ENCODE assay signal across 15 mouse cellular contexts in the genomic region with DNA sequence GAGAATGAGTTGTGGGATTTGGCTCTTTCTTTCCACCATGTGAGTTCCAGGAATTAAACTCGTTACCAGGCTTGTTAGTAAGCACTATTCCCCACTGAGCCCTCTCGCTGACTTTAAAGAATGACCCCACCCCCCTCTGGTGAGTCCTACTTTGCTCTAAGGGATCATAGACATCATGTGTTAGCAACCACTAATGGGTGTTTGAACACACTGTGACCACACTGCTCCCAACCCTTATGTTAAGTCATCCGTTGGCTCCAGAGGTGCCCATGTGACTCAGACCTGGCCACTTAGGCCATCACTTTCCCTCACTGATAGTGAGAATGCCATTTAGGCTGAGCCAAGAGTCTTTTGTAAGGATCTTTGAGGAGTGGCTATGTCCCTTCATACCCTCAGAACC. TPM values are rescaled to one million over a fixed set of nuclear protein-coding genes. Genes with fewer than 3 reads are reported as not detected.
A peak's percentile ranks its signal among the peaks of the same experiment; 100 is the strongest.
DNase-seq lines count a peak whose midpoint lies in the region; ATAC-seq and TF ChIP-seq lines count a peak whose summit lies in the region.
"Had no signal": no experiment of that assay in that cellular context is flagged by ENCODE, and none has a peak within 500 bp of the region (broad histone marks: within the 10 kb centered on the region; RNA-seq: fewer than 3 reads in every experiment).

No protein-coding gene starts in this region.

- no peaks in the 10 kb centered on the region; the same call in 1 of the 2 replicates for H3K36me3 ChIP-seq in heart, adult 2 months (ENCODE audit: control insufficient read depth, insufficient read depth, low read length)
- H3K36me3 ChIP-seq in heart, embryonic 11.5 days (ENCODE audit: control insufficient read depth, insufficient read depth, low read length), result no peaks in the 10 kb centered on the region
- H3K36me3 ChIP-seq in neural tube, embryonic 12.5 days, result no peaks in the 10 kb centered on the region
- no peaks in the 10 kb centered on the region for H3K36me3 ChIP-seq in neural tube, embryonic 15.5 days
- no peaks in the 10 kb centered on the region for H3K36me3 ChIP-seq in stomach, postnatal 0 days (ENCODE audit: control insufficient read depth, insufficient read depth, low read length)
- H3K36me3 ChIP-seq: stomach, embryonic 15.5 days had no signal

- no peak for TF ChIP-seq CTCF in heart, adult 2 months (IDR thresholded peaks at IDR 0.05)
- TF ChIP-seq CTCF in stomach, postnatal 0 days (IDR thresholded peaks at IDR 0.05; ENCODE audit: low read depth), result no peak

- no peaks in the 10 kb centered on the region for H3K27me3 ChIP-seq in heart, adult 2 months (ENCODE audit: control insufficient read depth, insufficient read depth, low read length)
- H3K27me3 ChIP-seq in heart, embryonic 11.5 days (ENCODE audit: control insufficient read depth, insufficient read depth, low read length), result no peaks in the 10 kb centered on the region
- H3K27me3 ChIP-seq in neural tube, embryonic 12.5 days (replicated peaks), result no peaks in the 10 kb centered on the region
- no peaks in the 10 kb centered on the region for H3K27me3 ChIP-seq in neural tube, embryonic 15.5 days (replicated peaks)
- H3K27me3 ChIP-seq in stomach, postnatal 0 days (ENCODE audit: control insufficient read depth, insufficient read depth, low read length), result no peaks in the 10 kb centered on the region
- H3K27me3 ChIP-seq: stomach, embryonic 15.5 days had no signal

- no peak for ATAC-seq in heart, embryonic 11.5 days (replicated peaks; ENCODE audit: insufficient number of reproducible peaks, low FRiP score, low TSS enrichment)
- ATAC-seq in neural tube, embryonic 12.5 days (ENCODE audit: low FRiP score, low read depth), result peak; percentile 77
- ATAC-seq in neural tube, embryonic 15.5 days (ENCODE audit: low FRiP score), result no peak
- ATAC-seq in stomach, postnatal 0 days (ENCODE audit: low FRiP score, low TSS enrichment), result 0 out of 2 replicates have a peak, but pooled peaks have one; percentile 47
- no peak for ATAC-seq in CD4-positive, CD25-positive, alpha-beta regulatory T cell, adult 4 months
- ATAC-seq: forebrain, embryonic 14.5 days had no signal

- no peak for TF ChIP-seq POLR2A in heart, adult 2 months (IDR thresholded peaks at IDR 0.05; ENCODE audit: insufficient read depth, low read depth, low read length)

- H3K4me3 ChIP-seq in heart, adult 2 months, result no peak overlapping the region
- H3K4me3 ChIP-seq in heart, embryonic 11.5 days (ENCODE audit: low read depth, low read length), result no peak overlapping the region
- H3K4me3 ChIP-seq in neural tube, embryonic 12.5 days, result no peak overlapping the region
- no peak overlapping the region for H3K4me3 ChIP-seq in neural tube, embryonic 15.5 days (replicated peaks)
- H3K4me3 ChIP-seq in stomach, postnatal 0 days (ENCODE audit: low read depth, low read length), result no peak overlapping the region
- H3K4me3 ChIP-seq: stomach, embryonic 15.5 days had no signal

- no peak overlapping the region for H3K4me2 ChIP-seq in heart, embryonic 11.5 days
- H3K4me2 ChIP-seq in neural tube, embryonic 12.5 days (replicated peaks), result no peak overlapping the region
- H3K4me2 ChIP-seq in neural tube, embryonic 15.5 days, result no peak overlapping the region
- no peak overlapping the region for H3K4me2 ChIP-seq in stomach, postnatal 0 days (replicated peaks; ENCODE audit: low read depth)
- H3K4me2 ChIP-seq: stomach, embryonic 15.5 days had no signal

- 38% methylated on average over 3 of the region's 3 CpGs for WGBS in heart, adult 2 months
- WGBS in heart, embryonic 11.5 days (ENCODE audit: insufficient replicate concordance), result 37% methylated on average over 3 of the region's 3 CpGs
- 30% methylated on average over 3 of the region's 3 CpGs for WGBS in neural tube, embryonic 12.5 days
- 19% methylated on average over 3 of the region's 3 CpGs for WGBS in neural tube, embryonic 15.5 days
- WGBS in stomach, postnatal 0 days, result 39% methylated on average over 3 of the region's 3 CpGs

- DNase-seq in heart, adult 2 months, result peak in 1 of 2 experiments; percentile 45
- peak; percentile 27 for DNase-seq in fibroblast of lung, adult 2 months (ENCODE audit: low read depth)
- no peak for DNase-seq in stomach, postnatal 0 days (ENCODE audit: low spot score)
- DNase-seq: cerebellum, postnatal 14 days; gastrocnemius, postnatal 10 days; left cerebral cortex, postnatal 4 days; lung, adult 18-20 months; thymus, postnatal 25 days had no signal

- H3K9me3 ChIP-seq in heart, embryonic 11.5 days (replicated peaks; ENCODE audit: control insufficient read depth, low read length), result no peaks in the 10 kb centered on the region
- no peaks in the 10 kb centered on the region for H3K9me3 ChIP-seq in neural tube, embryonic 12.5 days
- H3K9me3 ChIP-seq in neural tube, embryonic 15.5 days (replicated peaks), result no peaks in the 10 kb centered on the region
- H3K9me3 ChIP-seq in stomach, postnatal 0 days (ENCODE audit: control insufficient read depth, low read length), result no peaks in the 10 kb centered on the region
- H3K9me3 ChIP-seq: stomach, embryonic 15.5 days had no signal

- H3K9ac ChIP-seq in heart, adult 2 months (ENCODE audit: low read depth, low read length), result no peak overlapping the region
- H3K9ac ChIP-seq in heart, embryonic 11.5 days (ENCODE audit: low read depth, low read length), result no peak overlapping the region
- H3K9ac ChIP-seq in neural tube, embryonic 12.5 days, result no peak overlapping the region
- no peak overlapping the region for H3K9ac ChIP-seq in neural tube, embryonic 15.5 days (replicated peaks)
- H3K9ac ChIP-seq in stomach, postnatal 0 days (ENCODE audit: low read length), result no peak overlapping the region
- H3K9ac ChIP-seq: stomach, embryonic 15.5 days had no signal

- H3K79me2 ChIP-seq in heart, adult 2 months (replicated peaks; ENCODE audit: control insufficient read depth, insufficient read depth, low read length), result no peaks in the 10 kb centered on the region

- peaks cover 7% of the 10 kb centered on the region for H3K4me1 ChIP-seq in heart, adult 2 months (ENCODE audit: control insufficient read depth, insufficient read depth, low read length)
- 0 out of 2 replicates have a peak, but pooled peaks cover 2% of the 10 kb centered on the region for H3K4me1 ChIP-seq in heart, embryonic 11.5 days (ENCODE audit: control insufficient read depth, insufficient read depth, low read length)
- peaks cover 3% of the 10 kb centered on the region; the same call in 1 of the 2 replicates for H3K4me1 ChIP-seq in neural tube, embryonic 12.5 days
- H3K4me1 ChIP-seq in neural tube, embryonic 15.5 days, result no peaks in the 10 kb centered on the region
- no peaks in the 10 kb centered on the region for H3K4me1 ChIP-seq in stomach, postnatal 0 days (replicated peaks; ENCODE audit: control insufficient read depth, insufficient read depth)
- H3K4me1 ChIP-seq: stomach, embryonic 15.5 days had no signal

- H3K27ac ChIP-seq in heart, adult 2 months, result no peak overlapping the region
- no peak overlapping the region for H3K27ac ChIP-seq in heart, embryonic 11.5 days (ENCODE audit: low read depth, low read length)
- H3K27ac ChIP-seq in neural tube, embryonic 12.5 days, result no peak overlapping the region
- no peak overlapping the region for H3K27ac ChIP-seq in neural tube, embryonic 15.5 days (replicated peaks)
- H3K27ac ChIP-seq in stomach, postnatal 0 days (replicated peaks), result no peak overlapping the region
- H3K27ac ChIP-seq: macrophage; stomach, embryonic 15.5 days had no signal

- TF ChIP-seq EP300 in heart, adult 2 months (IDR thresholded peaks at IDR 0.05; ENCODE audit: insufficient read depth, low read depth, low read length), result peak; percentile 83
- no peak for TF ChIP-seq EP300 in stomach, postnatal 0 days (optimal IDR thresholded peaks at IDR 0.05)

- intact Hi-C loops in heart, adult 2 months (cut with DNase I), result no loop called here

RNA-seq across cellular contexts. Expression of a gene that starts 48.2 kb away (rescaled TPM):
- total RNA-seq in heart, adult 2 months (2021), result 10 to 100 TPM; 24.9 to 27.1 TPM
- 8.3 and 10.3 TPM in 2 replicates for polyA plus RNA-seq in heart, adult 2 months (2012; rRNA removed)
- 17.9 and 20.2 TPM in 2 replicates for polyA plus RNA-seq in heart, embryonic 11.5 days (2014; fragmentation: Nextera tagmentation; extraction: Ambion mirVana)
- polyA plus RNA-seq in neural tube, embryonic 12.5 days (2016; fragmentation: Nextera tagmentation; extraction: Ambion mirVana), result 12.1 and 14.8 TPM in 2 replicates
- polyA plus RNA-seq in neural tube, embryonic 15.5 days (2015; fragmentation: Nextera tagmentation; extraction: Ambion mirVana), result 9.9 and 14.2 TPM in 2 replicates
- polyA plus RNA-seq in stomach, postnatal 0 days (2015; fragmentation: Nextera tagmentation; extraction: Ambion mirVana), result 12.5 and 12.6 TPM in 2 replicates
- 10 to 100 TPM; 13.7 to 15.7 TPM for polyA plus RNA-seq in CD4-positive, CD25-positive, alpha-beta regulatory T cell, adult 4 months (2017; shearing (Covaris generic))

Comparison
In these comparisons a context has a peak if more than half of its experiments do, and no peak if none do; other contexts are left out.
1. ATAC-seq: peak in neural tube, embryonic 12.5 days (single experiment) and stomach, postnatal 0 days (single experiment); none in heart, embryonic 11.5 days (single experiment), neural tube, embryonic 15.5 days (single experiment) and CD4-positive, CD25-positive, alpha-beta regulatory T cell, adult 4 months (single experiment).